Mouse (Mus musculus) adrenal gland (tissue): Measurements from ENCODE around the gene Ccdc115.

ENCODE experiments used
- intact Hi-C: fragments of 180-260 bp; cut with DNase I; formaldehyde crosslinking; loops from one replicate; pipeline ENCODE4 v1.15.1; 2025
- long read RNA-seq, 2 experiments: library from polyadenylated mRNA; unstranded; transcript quantifications; one replicate each; pipeline ENCODE4 v2.0.0; 2020; ENCODE audit warnings: borderline replicate concordance in 1 of 2; ENCODE audit not compliant: insufficient replicate concordance in 1 of 2

Ccdc115 gene
- long read RNA-seq, experiment 1, transcript Ccdc115-201 (5 exons, 1,705 nt): major isoform, 30 of 36 reads
- long read RNA-seq, experiment 1, partial matches to known transcripts: 3 of 36 reads
- long read RNA-seq, experiment 1, other reads (novel, unspliced or antisense): 3 of 36 reads
- long read RNA-seq, experiment 2, transcript Ccdc115-201 (5 exons, 1,705 nt): major isoform, 29 of 35 reads
- long read RNA-seq, experiment 2, partial matches to known transcripts: 4 of 35 reads
- long read RNA-seq, experiment 2, other reads (novel, unspliced or antisense): 2 of 35 reads

DNA sequence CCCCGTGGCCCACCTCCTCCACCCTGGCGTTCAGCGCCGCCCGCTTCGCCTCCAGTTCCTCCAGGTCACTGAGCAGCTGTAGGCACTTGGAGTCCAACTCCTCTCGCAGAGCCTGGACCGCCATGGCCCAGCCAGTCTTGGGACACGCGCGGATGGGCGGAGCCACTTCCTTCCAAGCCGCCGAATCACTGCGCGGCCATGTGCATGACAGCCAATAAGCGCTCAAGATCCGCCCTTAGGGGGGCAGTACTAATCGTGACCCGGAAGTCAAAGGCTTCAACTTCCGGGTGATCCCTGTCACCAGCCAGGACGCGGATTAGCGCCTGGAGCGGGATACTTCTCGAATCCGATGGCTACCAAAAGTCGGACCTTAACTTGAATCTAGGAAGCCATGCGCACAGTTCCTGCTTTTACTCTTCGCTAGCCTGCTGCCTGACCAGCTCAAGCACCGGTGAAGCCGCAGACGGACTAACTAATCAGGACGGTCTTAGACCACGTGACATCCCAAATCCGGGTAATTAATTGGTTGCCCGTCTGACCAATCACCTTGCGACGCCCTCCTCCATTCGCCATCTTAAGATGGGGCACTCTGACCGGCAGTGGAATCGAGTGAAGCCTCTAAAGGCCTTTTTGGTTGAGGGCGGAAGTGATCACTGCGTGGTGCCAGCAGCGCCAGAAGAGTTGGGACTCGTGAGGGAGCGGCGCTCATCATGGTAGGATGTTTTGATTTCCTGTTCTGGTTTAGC lies at the start of gene Ccdc115, which contains the start of gene Imp4:
Ccdc115 (minus strand) TSS at position 458 of the 746 bp plus-strand sequence.
Imp4 (plus strand) TSS at position 637 of the 746 bp plus-strand sequence.
- intact Hi-C loops: no loop called here

DNA sequence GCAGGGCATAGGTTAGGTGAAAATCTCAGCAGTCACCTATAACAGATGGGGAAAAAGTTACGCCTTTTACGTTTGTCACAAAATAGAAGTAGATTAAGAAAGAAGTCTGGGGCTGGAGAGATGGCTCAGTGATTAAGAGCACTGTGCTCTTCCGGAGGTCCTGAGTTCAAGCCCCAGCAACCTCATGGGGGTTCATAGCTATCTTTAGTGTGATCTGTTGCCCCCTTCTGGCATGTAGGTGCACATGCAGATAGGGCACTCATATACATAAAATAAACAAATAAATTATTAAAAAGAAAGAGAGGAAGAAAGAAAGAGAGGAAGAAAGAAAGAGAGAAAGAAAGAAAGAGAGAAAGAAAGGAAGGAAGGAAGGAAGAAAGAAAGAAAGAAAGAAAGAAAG lies 47.9 kb upstream of the Ccdc115 start:
- intact Hi-C loops: no loop called here

- intact Hi-C loops: no loop called here
Measured at GRCm38 (mm10) chr1:34485461-34486188, 46.2 kb upstream of the Ccdc115 start.

DNA sequence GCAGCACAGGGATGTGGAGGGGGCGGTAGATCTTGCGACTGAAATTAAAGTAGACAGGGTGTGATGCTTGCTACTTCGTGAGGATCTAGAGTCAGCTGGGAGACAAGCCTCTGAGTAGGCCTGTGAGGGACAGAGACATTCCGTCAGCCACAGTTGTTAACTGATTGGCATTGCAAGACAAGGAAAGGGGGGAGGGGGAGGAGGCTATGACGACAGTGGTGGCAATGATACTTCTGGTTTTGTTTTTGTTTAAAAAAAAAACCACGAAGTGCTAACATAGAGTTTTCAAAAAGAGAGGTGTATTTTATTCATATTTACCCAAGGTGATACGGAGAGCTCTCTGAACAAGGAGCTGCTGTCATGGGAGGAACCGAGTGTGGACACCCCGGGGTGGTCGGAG lies 45.0 kb upstream of the Ccdc115 start:
- intact Hi-C loops: no loop called here

DNA sequence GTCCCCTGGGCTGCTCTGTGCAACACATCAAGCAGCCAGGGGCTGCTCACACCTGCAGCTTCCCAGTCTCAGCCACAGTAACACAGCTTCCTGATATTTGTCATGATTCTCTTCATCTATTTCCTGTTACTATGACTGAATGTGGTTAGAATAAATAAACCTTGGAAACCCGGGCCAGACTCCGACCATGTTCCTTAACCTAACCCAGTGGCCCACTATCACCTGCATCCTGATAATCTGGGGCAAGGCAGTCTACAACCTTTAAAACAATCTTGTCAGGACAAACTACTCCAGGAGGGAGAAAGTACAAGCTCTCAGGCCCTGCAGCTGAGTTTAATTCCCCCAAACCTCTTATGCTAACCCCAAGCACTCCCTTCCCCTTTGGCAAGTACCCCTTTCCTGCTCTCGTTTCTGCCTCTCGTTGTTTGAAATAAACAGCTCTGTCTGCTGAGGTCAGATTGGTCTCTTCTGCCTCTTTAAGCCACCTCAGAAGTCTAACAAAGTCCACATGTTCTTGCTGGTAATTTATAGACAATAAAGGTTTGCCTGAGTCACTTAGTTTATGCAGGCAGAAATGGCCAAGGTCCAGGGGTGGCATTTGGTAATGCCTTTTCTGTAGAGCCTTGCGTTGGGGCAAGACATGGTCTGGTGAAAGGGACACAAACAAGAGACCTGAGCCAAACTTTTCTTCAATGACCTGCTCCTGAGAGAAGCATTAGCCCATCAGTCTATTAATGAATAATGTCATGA lies 42.6 kb upstream of the Ccdc115 start:
- intact Hi-C loops: no loop called here

- intact Hi-C loops: no loop called here
Measured at GRCm38 (mm10) chr1:34480801-34481200, 41.3 kb upstream of the Ccdc115 start.

DNA sequence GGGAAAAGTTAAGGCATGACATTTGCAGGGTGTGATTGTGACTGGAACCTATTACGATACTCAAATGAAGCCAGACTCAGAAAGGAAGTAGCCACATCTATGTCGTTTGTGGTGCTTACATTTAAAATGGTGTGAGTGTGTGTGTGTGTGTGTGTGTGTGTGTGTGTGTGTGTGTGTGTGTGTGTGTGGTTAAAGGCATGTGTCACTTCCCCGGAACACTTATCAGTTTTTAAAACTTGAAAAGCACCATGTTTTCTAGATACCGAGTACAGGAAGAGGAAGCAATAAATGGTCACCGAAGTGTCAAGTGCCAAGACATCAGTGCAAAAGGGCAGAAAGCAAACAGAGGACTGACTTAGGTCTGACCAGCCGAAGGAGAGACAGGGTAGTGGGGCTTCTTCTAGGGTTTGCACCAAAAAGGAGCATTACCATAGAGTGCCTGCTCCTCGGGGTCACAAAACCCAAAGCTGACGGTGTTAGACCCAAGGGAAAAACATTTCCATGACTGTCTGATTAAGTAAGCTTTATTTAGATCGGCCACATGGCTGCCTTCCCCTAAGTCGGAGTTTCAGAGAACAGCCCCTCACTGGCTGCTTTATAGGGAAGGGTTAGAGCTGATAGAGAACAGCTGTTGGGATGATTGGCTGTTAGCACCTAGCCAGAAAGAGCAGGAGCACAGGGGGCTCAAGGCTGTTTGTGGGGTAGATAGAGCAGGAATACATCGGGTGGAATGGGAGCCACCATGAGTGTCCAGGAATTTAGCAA lies 39.6 kb upstream of the Ccdc115 start:
- intact Hi-C loops: no loop called here

DNA sequence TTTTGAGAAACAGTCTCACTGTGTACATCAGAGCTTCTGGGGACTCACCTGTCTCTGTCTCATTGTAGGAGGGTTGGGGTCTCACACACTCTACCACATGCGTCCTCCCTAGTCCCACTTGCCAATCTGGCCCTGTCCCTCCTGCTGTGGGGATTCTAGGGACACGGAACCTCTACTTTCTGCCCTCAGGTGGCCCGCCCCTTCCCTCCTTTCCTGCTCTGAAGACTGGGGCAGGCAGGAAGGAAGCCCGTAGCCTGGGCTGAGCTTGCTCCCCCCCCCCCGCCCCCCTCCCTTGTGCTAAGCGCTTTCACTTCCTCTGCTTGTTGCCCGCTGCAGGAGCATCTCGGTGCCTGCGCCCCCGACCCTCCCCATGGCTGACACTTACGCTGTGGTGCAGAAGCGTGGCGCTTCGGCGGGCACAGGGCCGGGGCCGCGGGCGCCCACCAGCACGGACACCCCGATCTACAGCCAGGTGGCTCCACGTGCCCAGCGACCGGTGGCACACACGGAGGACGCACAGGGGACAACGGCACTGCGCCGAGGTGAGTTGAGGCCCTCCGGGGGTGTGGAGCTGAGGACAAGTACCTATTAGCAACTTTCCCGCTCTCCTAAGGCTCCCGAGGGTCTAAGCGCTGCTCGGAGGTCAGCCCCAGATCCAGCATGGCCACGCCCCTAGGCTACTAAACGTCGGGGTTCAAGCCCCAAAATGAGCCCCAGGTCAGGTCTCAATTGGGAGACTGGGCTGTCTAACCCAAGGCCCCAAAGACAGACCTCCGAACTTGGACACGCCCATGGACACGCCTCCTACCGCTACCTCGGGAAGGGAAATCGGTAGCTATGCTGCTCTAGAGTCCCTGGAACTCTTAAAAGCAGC lies 33.2 kb upstream of the Ccdc115 start:
- intact Hi-C loops: no loop called here

DNA sequence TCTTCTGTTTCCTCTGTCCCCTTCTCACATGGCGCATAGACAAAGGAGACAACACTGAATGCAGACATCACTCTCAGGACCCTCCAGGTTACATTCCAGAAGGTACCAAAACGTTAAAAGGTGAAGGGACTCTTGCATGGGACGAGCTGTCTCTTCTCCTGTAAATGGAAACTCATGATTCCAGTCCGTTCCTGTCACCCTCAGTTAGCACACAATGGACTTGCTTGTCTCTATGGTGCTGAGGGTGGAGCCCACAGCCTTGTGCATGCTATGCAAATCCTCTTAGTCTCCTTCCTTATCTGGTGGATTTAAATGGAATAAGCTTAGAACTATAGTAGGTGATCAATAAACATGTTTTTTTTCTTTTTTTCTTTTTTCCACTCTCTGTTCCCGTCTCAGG lies 30.3 kb upstream of the Ccdc115 start:
- intact Hi-C loops: no loop called here

GRCm38 (mm10) chr1:34468500-34468899 lies 29.0 kb upstream of the Ccdc115 start:
- intact Hi-C loops: no loop called here

DNA sequence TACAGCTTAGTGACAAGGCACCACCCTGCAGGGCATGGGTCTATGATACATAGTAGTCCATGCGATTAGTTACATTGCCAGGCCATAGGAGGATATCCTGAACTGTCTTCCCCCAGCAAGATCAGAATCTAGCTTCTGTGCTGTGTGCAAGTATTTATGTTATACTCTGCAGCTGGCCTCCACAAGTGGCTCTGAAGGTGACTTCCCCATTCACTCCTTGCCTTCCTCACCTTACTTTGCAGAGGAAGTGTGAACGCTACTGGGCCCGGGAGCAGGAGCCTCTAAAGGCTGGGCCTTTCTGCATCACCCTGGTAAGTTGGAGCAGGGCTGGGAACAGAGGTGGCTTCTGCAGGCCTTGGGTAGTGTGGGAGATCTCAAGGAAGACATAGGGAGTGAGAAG lies 28.6 kb upstream of the Ccdc115 start:
- intact Hi-C loops: no loop called here

GRCm38 (mm10) chr1:34465445-34465844 lies 26.0 kb upstream of the Ccdc115 start:
- intact Hi-C loops: no loop called here

- intact Hi-C loops: no loop called here
Measured at GRCm38 (mm10) chr1:34464310-34464817, 24.9 kb upstream of the Ccdc115 start.

- intact Hi-C loops: no loop called here
Measured at GRCm38 (mm10) chr1:34462766-34463165, 23.3 kb upstream of the Ccdc115 start.

- intact Hi-C loops: no loop called here
Measured at GRCm38 (mm10) chr1:34460061-34460441, 20.6 kb upstream of the Ccdc115 start.

DNA sequence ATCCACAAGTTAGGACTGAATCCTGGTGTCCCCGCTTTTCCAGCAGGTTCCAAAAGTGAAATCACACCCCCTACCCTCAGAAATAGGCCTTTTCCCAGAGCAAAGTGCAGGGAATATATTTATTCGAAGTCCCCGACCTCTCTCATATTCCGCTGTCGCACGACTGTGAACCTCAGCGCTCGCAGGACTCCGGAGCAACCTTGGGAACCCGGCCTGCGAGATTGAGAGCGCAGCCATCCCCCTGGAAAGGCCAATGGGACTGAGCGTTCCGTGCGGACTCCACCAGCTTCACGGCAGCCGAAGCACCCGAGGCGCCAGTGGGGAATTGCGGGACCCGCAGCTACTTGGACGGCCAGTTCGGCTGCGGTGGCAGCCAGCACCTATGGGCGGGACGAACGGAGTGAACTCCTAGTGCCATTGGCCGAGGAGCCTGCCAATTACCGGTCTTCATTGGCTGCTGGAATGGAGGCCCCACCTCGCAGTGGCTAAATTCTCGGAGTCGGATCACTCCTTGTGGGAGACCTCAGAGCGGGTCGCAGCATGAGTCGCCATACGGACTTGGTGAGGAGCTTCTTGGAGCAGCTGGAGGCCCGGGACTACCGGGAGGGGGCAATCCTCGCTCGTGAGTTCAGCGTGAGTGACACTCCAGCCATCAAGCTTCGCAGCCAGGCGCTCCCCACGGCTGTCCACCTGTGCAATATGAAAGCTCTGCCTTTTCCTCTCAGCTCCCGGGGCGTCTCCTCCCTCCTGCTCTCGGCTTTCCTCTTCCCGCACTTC lies 20.0 kb upstream of the Ccdc115 start, which contains the start of gene Ptpn18:
Ptpn18 (plus strand) TSS at position 479 of the 777 bp plus-strand sequence.
- intact Hi-C loops: no loop called here

- intact Hi-C loops: no loop called here
Measured at GRCm38 (mm10) chr1:34458431-34458830, 19.0 kb upstream of the Ccdc115 start.

GRCm38 (mm10) chr1:34443124-34443523 lies 3.7 kb upstream of the Ccdc115 start:
- intact Hi-C loops: no loop called here
